Mouse (Mus musculus): ENCODE results near the gene Wnt3.

Gene Wnt3

DNA sequence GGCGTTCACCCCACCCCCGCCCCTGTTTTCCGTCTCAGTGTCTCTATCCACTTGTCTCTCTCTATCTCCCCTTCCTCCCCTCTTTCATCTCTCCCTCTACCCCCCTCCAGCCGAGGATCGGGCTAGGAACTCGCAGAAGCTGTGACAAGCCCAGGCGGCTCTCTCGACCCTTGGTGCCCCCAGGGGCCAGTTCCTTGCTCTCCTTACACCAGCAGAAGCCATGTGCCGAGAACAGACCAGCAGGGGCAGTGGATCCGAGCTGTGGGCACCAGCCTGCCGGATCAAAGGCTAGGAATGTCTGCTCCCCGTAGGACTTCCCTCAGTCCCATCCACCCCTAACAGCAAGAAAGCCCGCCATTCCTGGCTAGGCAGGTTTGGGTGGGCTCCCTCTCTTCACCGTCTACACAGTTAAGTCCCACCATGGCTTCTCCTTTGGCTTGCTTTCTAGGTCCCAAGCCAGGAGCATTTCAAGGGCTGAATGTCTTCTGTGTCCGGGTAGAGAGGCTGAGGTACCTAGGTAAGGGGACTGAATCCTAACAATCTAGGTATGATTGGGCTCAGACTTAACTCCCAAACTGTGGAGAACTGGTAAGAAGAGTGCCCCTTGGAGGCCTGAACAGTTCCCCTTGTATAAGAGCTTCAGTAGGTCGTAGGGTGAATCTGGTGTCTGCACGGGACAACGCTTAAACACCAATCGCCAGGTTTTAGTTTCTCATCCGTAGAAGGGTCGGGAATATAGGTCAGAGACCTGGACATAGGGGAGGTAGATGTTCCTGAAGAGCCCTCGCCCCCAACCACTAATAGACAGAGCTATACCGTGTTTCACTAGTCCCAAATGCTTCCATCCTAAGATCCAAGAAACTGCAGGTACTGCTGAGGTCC, 1.2 kb upstream of the Wnt3 start:
- no peak for DNase-seq (ENCODE audit: low read depth)

DNA sequence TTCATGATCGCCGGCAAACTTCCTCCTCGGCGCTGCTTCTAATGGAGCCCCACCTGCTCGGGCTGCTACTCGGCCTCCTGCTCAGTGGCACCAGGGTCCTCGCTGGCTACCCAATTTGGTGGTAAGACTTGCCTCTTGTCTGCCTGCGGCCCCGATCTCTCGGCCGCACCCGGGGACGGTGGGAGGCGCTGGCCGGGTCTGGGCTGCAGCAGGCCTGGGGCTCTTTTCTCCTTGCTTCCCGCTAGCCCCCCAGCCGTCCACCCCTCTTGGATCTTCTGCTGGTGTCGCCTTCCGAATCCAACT, 229 bp downstream of the Wnt3 start:
- no peak for DNase-seq (ENCODE audit: low read depth)

DNA sequence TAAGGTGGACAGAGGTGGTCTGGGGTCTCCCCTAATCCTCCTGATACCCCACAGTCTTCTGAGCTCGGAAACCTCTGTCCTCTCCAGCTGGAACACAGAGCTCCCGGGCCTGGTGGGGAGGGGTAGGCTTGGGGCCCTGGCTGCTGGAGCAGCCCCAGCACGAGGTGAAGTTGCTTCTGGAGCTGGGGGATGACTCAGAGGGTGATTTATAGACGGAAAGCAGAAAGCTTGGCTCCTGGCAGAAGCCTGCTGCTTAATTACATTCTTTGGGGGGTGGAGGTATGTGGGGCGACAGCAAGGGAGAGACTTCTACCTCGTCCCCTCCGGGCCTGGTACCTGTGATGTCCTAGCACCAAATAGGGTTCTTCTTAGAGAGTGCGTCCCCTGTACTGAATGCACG, 6.2 kb downstream of the Wnt3 start:
- DNase-seq (ENCODE audit: low read depth) = no peak

DNA sequence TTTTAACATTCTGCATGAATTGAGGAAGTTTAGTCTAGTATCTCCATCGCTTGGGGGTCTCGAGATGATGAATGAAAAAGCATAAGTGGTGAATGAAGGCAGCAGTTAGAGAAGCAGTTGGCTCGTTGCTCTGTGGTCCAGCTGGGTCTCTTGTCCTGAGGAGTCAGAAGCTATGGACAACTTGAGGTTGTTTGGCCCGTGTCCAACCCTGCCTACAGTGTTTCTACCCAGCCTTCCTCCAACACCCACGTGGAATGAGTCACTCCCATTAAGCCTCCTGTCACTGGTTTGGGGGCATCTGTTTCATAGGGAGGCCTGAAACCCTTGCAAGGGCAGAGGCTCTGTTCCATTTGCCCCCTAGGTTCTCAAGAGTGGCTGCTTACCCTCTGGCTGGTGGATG, 16.0 kb downstream of the Wnt3 start:
- peak; percentile 64 for DNase-seq (ENCODE audit: low read depth)

DNA sequence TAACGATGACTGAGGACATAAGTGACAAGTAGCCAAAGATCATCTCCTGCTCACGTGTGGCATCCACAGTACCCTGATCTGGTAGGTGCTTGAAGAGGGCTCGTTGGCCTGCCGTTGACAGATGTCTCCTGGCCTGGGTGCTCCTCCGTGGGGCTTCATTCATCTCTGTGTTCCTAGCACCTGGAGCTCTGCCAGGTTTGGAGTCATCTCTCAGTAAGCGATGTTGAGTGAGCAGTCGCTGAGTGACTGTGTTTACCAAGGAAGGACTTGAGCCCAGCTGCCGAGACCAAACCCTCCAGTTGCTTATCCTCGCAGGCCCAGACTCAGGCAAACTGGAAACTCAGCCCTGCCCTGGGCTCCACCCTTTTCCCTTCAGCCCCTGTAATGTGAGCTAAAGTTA, 27.2 kb downstream of the Wnt3 start:
- no peak for DNase-seq (ENCODE audit: low read depth)

DNA sequence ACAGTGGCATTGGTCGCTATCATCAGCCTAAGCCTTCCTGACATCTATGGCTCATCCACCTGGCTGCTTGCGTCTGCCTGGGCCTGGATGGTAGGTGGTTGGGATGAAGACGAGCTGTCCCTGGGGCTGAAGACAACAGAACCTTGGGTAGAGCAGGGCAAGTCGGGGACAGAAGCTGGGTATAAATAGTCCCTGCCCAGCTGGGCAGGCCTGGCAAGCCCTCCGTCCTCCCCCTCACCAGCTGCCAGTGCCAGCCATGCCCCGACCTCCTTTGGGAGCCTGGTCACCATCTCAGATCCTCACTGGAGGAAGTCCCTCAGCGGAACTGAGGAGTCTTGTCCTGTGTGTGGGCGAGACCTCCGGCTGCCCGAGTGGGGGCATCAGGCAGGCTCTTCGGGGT, 30.2 kb downstream of the Wnt3 start:
- no peak for DNase-seq (ENCODE audit: low read depth)

DNA sequence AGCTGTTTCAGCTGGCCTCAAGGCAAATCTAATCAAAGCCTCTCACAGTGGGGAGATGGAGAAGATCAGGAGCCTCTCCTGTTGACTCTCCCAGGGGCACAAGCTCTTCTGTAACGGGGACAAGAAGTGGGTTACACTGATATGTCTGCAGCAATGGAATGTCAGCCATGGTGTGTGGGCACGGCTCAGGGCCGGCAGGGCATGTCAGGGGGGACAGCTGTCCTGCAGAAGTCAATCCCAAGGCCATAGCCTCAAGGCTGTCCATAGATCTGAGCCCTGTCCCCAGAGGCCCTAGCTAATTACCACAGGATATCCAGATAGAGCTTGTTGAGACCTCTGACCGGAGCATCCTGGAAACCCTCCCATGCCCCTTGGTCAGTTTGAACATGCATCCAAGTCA, 30.9 kb downstream of the Wnt3 start:
- no peak for DNase-seq (ENCODE audit: low read depth)

DNA sequence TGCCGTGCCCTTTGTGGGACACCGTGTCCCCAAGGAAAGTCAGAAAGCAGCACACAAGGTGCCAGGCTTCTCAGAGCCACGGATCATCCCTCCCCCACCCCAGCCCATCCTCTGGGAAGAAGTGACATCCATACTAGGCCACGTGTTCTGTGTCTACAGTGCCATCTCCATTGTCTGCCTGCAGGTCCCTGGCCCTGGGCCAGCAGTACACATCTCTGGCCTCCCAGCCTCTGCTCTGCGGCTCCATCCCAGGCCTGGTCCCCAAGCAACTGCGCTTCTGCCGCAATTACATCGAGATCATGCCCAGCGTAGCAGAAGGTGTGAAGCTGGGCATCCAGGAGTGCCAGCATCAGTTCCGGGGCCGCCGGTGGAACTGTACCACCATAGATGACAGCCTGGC, 34.0 kb downstream of the Wnt3 start:
- DNase-seq (ENCODE audit: low read depth) = no peak

DNA sequence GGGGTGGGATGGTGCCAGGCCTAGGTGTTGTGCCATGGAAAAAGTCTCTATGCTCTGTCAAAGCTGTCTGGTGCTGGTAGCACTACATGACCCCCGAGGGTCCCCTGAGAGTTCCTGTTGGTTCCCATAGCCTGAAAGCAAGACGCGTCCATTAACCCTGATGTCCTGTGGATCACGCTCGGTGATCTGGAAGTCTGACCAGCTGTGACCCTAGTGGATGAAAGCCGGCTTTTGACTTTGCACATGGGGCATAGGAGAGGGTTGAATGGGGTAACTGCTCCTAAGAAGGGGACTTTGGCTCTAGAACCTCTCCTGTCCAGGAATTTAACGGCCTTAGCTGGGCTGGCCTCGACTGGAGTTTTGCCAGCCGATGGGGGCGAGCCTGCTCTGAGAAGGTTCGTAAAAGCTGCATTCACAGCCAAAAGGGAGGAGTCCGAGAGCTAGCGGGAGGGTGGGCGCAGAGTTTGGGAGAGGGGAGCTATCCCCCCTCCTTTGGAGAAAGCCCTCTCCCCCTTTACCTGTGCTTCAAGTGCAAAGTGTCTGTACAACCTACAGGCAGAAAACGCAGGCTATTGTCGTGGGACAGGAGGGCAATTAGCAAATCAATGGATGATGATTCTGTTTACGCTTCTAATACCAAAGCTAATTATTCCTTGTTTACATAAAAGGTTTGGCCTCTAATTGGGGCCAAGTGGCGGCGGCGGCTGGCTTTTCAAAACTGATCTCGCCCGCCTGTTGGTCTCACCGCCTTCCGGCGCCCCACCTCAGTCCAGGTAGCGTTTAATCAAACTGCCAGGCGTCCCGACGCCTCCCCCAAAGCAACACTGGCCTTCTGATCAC, 35.0 kb downstream of the Wnt3 start:
- no peak for DNase-seq (ENCODE audit: low read depth)

DNA sequence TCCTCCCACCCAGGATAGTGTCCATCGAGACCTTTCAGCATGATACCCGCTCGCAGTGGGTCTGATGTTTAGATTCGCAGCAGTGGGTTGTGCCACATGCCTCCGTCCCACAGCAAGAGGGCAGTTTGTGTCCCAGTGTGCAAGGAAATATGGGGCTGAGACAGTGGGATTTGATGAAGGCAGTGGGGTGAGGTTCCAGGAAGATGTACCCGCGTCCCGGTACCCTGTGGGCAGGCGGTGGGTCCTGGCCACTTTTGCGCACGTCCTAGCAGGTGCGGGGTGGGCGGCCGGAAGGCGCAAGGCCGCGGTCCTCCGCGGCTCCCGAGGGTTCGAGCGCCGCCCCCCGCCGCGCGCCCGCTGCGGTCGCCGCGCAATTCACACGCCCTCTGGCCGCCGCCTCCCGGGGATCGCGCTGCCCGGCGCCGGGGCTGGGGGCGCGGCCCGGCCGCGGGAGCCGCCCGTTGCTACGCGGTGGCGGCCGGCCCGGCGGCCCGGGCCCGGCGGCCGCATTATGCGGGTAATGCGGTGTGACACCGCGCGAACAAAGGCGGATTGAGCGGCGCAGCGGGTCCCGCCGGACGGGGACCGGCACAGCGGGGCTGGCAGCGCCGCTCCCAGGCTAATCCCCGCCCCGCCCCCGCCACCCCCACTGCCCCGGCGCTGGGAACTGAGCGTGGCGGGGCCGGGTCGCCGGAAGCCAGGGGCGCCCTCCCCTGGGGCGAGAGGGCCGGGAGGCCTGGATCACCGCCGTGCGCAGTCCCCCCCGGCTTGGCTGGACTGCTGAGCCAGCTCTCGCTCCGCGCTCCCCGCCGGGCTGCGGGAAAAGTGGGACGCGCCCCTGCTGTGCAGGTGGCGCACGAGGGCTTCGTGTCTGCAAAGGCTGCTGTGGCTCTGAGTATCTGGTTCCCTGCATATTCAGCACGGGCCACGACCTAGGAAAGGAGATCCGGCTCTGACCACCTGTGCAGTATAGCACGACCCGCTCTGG, 36.0 kb downstream of the Wnt3 start:
- DNase-seq (ENCODE audit: low read depth) = no peak

DNA sequence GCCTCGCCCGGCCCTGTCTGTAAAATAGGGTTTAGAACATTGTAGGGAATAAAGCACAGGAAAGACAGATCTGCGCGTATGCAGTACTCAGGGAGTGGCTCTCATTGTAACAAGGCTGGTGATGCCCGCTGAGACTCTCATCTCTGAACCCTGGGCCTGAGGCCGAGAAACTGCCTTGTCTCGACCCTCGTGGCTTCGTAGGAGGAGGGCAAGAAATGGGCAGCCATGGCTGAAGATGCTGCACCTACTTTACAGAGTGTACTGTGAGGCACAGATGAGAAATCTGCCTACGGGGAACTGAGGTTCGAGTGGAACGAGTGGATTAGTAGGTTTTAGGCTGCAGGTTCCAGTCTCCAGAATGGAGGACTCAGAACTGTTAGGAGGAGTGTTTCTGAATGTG, 36.7 kb downstream of the Wnt3 start:
- DNase-seq (ENCODE audit: low read depth) = no peak

DNA sequence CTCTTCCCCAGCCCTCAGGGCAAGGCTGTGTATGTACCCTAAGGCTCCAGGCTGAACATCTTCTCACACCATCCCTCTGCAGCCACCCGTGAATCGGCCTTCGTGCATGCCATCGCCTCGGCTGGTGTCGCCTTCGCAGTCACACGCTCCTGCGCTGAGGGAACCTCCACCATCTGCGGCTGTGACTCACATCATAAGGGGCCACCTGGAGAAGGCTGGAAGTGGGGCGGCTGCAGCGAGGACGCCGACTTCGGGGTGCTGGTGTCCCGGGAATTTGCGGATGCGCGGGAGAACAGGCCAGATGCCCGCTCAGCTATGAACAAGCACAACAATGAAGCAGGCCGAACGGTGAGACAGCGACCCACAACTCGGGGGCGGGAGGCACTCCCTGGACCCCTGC, 37.3 kb downstream of the Wnt3 start:
- no peak for DNase-seq (ENCODE audit: low read depth)

DNA sequence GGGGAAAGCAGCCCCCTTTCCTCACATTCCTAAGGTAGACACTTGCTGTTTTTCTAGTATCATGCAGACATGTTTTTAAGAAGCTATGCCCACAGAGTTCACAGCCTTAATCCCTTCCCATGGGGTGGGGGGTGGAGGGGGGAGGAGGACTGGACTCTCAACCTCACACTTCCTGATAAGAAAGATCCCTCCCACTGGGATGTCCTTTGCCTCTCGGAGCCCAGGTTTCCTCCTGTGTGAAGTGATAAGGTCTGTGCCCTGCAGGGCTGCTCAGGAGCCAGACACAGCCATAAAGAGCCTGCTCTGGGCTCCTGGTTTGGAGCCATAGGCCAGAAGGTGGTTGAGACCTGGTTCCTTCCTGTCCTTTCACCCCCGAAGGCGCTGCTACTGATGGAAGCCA, 40.9 kb downstream of the Wnt3 start:
- DNase-seq (ENCODE audit: low read depth) = no peak

DNA sequence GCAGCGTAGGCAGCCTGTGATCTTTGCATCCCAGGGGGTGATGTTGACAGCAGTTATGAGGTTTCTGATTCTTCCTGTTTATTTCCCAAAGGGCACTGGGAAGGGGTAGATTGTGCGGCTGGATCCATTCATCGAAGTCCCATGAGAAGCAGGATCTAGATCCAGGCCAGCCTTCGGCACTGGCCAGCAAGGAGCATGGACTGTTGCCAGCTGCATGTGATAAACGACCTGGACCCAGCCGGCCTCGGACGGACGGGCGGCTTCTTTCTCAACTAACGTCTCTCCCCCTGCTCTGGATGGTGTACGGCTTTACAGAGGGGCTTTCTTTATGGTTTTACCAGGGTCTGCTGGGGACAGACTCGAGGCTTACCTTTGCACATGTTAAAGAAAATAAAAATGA, 42.0 kb downstream of the Wnt3 start:
- DNase-seq (ENCODE audit: low read depth) = no peak

DNA sequence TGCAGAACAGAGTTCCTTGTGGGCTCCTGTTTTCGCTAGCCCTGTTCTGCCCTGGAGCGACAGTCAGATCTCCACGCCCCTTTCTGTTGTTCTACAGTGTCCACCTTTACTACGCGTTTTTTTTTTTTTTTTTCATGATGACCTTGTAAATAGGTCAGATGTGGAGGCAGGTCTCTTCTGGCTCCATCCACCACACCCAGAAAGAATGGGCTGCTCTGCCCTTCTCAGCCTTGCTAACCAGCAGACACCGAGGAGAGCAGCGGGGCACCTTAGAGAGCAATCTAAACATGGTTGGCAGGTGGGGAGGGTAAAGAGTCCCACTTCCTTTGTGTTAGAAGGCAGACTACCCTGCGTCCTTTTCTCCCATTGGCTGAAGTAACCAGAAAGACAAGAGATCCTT, 42.8 kb downstream of the Wnt3 start:
- no peak for DNase-seq (ENCODE audit: low read depth)

DNA sequence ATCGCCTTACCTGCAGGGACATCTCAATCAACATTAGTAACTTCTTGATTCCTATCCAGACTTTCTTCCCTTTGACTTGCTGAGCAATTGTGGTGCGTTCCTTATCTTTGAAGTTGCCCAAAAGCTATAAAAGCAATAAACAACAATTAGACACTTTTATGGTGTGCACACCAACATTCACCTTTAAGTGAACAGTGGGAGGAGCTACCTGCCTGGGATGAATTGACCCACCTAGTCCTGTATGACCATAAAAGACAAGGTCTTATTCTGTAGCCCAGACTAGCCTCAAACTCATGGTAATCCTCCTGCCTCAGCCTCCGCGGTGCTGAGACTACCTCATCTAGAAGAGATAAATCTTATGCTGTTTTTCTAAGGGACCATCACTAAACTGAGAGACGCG, 53.3 kb downstream of the Wnt3 start:
- DNase-seq (ENCODE audit: low read depth) = no peak

DNA sequence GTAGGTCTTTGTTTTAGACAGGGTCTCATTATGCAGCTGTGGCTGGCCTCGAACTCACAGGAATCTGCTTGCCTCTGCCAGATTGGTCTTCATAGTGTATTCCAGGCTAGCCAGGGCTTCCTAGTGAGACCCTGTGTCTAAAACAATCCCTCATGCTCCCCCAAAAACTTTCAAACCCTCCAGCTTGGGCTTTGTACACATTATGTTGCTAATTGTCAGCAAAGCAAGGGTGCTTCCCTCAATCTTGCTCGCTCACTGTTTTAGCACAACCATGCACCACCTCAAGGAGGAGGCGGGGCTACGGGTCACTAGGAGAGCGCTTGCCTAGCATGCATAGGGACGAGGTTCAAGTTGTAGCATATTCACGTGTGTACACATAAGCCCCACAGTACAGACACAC, 54.9 kb downstream of the Wnt3 start:
- DNase-seq (ENCODE audit: low read depth) = no peak

DNA sequence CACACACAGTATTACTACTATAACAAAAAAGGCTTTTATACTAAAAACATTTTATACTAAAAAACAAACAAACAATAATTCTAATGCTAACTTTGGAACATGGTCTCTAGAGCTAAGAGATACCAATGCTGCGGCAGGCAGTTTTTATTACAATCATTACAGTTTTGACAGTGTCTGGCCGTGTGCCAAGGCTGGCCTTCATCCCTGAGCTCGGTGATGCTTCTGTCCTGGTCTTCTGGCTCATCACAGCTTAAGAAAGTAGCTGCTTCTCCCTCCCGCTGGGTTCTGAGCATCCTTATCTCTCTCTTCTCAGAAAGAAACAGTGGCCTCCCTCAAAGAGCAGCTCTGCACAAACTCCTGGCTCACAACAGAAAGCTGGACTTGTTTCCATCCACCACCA, 56.0 kb downstream of the Wnt3 start:
- DNase-seq (ENCODE audit: low read depth) = no peak

DNA sequence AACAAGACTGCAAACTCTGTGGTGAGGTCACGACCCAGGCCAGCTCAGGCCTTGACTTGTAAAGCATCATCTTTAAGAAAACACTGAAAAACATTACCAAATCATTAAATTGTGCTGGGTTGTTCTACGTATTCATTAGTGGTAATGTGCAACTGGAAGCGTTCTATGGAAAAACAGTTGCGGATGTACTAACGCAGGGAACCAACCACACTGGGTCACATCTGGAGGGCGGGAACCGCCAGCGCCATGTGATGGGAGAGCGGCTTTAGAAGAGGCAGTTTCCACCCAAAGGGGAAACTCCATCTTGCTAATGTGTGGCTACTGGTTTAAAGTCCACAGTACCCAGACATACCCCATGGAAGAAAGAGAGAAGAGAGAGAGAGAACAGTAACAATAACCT, 56.5 kb downstream of the Wnt3 start:
- DNase-seq (ENCODE audit: low read depth) = no peak

DNA sequence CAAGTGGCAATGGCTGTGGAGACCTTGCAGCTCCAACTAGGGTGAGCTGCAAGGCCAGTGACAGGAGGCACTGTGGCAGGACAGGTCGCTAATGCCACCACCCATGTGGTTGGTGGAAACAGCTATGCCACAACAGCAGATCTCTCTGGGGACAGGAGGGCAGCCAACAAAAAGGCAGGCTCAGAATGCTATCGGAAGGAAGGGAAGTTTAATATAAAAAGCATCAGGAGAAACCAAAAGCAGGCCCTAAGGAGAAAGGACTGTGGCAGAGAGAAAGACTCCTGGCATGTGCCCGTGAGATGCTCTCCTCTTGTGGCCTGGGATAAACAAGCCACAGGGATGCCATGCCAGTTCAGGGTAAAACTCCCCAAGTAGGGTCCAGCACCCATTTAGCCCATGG, 57.8 kb downstream of the Wnt3 start:
- DNase-seq (ENCODE audit: low read depth) = no peak

DNA sequence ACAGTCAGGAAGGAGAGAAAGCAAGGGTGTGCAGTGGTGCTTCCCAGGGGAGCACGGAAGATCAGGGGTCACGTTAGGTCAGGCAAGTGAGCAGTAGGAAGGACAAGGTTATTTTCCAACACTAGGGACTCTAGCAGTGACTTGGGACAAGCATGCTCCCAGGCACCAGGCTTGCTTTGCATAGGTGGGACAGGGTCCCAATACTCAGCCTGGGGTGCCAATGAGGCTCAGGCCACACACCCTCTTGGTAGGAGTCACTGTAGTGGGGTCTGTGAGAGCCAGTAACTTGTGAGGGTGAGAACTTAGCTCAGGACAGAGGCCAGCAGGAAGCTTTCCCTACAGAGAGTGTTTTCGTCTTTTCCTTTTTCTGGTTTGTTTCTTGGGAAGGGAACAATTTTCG, 58.4 kb downstream of the Wnt3 start:
- no peak for DNase-seq (ENCODE audit: low read depth)

DNA sequence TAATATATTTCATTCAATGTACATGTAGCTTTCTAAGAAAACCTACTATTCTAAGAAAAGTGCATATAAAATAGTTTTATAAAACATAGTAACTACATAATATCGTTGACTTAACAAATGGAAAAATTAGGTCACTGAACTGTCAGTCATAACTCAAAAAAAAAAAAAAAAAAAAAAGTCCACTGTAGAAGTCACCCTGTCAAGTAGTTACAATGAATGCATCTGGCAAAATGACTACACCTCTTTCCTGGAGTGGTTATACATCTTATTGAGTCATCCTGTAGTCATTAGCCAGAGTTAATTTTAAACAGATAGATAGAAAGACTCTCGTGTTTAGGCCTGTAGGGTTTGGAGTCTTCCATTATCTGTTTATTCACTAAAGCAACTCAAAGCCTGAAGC, 65.0 kb downstream of the Wnt3 start:
- peak; percentile 40 for DNase-seq (ENCODE audit: low read depth)

DNA sequence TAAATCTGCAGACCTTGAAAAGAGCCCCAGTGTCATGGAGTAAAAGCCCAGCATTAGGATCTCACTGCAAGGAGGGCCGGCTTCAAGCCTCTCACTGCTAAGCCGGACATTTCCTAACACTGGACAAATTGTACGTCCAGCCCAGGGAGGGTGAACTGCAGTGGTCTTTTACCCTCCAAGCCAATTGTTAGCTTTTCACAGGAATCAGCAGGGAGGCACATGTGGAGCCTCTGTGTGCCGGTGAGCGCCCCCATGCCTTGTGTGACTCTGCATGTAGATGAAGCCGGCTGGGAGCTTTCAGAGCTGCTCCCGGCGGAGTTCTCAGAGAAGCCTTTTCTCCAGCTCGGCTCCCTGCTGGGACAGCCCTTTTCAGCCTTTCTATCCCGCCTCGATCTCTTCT, 66.9 kb downstream of the Wnt3 start:
- no peak for DNase-seq (ENCODE audit: low read depth)

All from 416B (cell line).